Mouse (Mus musculus): ENCODE measurements around the gene Nudt11.
"Not testable (repeated sequence)": the region's sequence is repeated elsewhere in the genome, so short reads cannot be mapped to it uniquely, and the experiment has no call there.

Nudt11 gene

DNA sequence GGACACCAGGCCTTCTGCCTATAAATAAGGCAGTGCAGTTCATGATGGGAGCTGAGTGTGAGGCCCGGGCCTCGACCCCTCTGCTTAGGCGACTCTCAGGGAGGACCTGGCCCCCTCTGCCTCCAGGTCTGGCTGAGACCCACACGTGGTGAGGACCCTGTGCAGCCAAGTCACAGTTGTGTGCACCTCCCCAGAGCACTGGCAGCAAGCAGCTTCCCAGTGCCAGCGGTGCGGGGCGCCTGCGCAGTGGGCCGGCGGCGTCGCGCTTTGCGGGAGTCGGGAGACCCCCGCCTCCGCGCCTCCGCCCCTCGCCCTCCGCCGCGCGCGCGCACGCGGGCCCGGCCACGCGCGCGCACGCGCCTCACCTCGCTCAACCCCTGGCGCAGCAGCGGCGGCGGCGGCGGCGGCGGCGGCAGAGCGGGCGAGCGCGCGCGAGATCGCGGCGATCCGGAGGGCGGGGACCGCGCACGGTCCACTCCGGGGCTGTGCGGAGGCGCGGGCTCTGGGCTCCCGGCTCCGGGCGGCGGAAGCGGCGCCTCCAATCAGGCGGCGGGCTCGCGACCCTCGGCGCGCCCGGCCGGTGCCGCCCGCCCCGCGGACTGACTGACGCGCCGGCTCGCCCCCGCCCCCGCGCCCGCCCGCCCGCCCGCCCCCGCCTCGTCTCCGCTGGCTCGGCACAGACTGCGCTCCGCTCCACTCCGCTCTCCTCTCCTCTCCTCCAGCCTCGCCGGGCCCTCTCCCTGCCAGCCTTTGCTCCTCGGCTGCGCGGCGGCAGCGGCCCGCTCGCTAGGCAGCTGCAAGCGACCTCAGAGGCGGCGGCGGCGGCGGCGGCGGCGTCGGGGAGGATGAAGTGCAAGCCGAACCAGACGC lies at the start of gene Nudt11:
Gene Nudt11, plus strand, starts transcription at position 388 of the 870 bp plus-strand sequence.
- DNase-seq (ENCODE audit: low read depth in 2 of 2, low spot score in 2 of 2): not testable (repeated sequence)

DNA sequence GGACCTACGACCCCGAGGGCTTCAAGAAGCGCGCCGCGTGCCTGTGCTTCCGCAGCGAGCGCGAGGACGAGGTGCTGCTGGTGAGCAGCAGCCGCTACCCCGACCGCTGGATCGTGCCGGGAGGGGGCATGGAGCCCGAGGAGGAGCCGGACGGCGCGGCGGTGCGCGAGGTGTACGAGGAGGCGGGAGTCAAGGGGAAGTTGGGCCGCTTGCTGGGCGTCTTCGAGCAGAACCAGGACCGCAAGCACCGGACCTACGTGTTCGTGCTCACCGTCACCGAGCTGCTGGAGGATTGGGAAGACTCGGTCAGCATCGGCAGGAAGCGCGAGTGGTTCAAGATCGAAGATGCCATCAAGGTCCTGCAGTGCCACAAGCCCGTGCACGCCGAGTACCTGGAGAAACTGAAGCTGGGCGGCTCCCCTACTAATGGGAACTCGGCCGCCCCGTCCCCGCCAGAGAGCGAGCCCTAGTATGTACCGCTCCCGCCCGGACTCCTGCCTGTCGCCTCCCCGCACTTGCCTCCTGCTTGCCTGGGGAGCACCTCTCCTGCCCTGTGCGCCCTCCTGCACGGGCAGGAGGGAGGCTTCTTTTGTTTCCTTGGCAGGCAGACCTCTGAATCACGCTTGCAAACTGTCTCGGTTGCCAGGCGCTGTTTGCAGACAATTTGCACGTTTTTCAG lies 822 bp downstream of the Nudt11 start:
- DNase-seq (ENCODE audit: low read depth in 2 of 2, low spot score in 2 of 2): not testable (repeated sequence)

DNA sequence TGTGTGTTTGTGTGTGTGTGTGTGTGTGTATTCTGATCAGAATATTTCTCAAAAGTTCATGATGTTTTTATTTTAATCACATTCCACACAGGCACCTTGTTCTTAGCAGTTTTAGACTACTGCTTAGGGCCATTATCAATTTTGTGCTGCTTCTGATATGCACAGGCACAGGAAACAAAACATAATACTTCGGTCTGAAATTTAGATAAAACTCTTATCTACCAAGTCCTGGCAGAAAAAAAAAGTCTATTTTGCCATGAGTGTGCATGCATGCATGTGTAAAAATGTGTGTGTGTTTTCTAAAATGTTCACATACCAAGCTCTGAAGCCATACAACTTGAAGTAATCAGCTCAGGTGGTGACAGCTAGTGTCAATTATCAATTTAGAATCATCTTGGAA lies 14.3 kb downstream of the Nudt11 start:
- DNase-seq (ENCODE audit: low read depth in 2 of 2, low spot score in 2 of 2): no peak

DNA sequence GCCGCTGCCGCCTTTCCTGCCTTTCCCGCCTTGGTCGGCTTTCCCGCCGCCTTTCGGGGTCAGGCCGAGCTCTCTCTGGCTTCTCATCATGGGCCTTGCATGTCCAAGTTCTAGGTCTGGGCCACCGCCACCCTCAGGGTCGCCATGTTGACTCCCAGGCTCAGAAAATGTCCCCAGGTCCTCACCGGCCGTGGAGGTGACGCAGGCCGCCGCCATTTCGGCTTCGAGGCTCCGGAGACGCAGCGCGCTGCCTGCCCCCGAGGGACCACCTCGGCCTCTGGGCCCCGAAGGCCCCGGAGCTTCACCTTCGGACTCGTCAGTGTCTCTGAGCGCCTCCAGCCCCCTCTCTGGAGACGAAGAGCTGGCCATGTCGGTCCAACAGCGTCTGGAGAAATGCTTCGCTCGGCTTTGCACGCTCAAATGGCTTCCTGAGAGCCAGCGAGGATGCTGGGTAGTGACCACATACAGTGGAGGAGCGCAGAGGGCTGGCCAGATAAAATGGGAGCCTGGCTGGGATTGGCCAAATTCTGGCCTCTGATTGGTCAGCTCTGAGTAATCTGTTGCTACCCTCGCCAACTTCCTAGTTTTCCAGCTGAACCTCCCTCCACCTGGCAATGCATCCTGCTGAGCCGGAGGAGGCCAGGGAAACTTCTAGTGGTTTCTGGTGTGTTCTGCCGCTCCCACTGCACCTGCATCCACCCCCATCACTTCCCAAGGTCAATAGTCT lies 35.9 kb downstream of the Nudt11 start, which contains the start of gene AU022751:
Gene AU022751, minus strand, starts transcription at position 466 of the 727 bp plus-strand sequence.
- no peak for DNase-seq (ENCODE audit: low read depth in 2 of 2, low spot score in 2 of 2)

DNA sequence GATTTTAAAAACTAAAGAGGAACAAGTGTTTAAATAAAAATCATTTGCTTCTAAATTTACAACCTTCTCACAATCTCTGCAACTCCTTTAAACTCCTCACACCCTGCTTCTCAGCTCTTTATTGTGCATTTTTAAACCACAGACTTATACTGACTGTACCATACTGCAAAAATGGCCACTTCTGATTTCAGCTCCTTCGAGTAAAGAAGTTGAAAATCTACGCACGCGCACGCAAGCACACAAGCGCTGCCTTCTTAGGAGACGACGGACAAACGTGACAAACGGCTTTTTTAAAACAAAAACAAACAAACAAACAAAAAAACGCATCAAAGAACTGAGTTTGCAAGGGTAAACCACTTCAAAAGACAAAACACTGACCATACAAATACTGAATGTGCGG lies 44.3 kb downstream of the Nudt11 start:
- DNase-seq (ENCODE audit: low read depth in 2 of 2, low spot score in 2 of 2): no peak

DNA sequence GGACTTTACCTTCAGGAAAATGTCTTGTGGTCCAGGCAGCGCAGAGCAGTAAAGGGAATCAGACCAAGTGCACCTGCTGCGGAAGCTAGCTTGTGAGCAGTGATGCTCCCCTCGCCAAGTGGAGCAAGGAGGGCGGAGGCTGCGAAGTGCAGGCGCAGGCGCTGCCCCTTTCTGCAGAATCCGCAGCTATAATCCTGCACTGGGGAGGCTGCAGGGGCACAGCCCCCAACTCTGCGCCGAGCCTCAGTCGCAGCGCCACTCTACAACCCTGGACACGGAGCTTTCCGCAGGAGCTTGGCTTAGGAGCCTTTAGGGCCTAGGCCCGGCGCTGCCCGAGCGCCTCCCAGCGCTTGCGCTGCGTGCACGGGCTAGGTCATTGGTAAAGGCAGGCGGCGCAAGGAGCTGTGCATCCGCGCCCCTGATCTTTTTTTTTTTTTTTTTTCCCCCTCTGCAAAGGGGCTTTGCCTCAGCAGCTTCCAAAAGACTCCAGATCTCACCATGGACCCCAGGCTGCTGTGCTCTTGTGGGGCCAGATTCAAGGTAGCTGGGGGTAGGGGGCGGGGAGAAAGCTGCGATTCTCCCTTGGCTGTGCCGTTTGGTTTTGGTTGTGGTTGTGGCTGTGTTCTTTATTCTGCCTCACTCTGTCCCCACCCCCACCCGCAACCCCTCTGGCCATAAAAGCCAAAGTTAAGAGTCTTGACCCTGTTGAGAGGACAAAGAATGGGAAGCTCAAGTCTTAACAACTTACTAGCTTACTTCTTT lies 44.9 kb downstream of the Nudt11 start:
- no peak for DNase-seq (ENCODE audit: low read depth in 2 of 2, low spot score in 2 of 2)

Measured in CD8-positive naive resting alpha-beta T cell, adult 2 months (primary cell).